Mouse (Mus musculus) spleen, adult 2 months (tissue): ENCODE measurements around the gene Lrrc8e. TPM values are rescaled to one million over a fixed set of nuclear protein-coding genes. Genes with fewer than 3 reads are reported as not detected.

Experiments
- DNase-seq, 2 experiments: peaks; one replicate each; pipeline versions ENCODE4 v3.0.0 to v3.0.0-alpha.2; 2012 to 2021; ENCODE audit warnings: low spot score in 2 of 2, low read depth in 1 of 2
- H3K27ac ChIP-seq: fragments of 200-500 bp; 2 replicates; pipeline ENCODE4 v1.5.1; 2012; ENCODE audit warnings: low read length, inconsistent platforms; ENCODE audit not compliant: insufficient read depth
- H3K27me3 ChIP-seq: fragments of 200-500 bp; 2 replicates; pipeline ENCODE4 v1.6.1; 2012; ENCODE audit warnings: mild to moderate bottlenecking, moderate library complexity, low read length, inconsistent platforms; ENCODE audit not compliant: control insufficient read depth, insufficient read depth
- H3K36me3 ChIP-seq: fragments of 200-500 bp; 2 replicates; pipeline ENCODE4 v1.6.1; 2012; ENCODE audit warnings: mild to moderate bottlenecking, low read length, inconsistent platforms; ENCODE audit not compliant: control insufficient read depth, insufficient read depth
- H3K4me1 ChIP-seq: fragments of 200-500 bp; 2 replicates; pipeline ENCODE4 v1.6.1; 2011; ENCODE audit warnings: inconsistent platforms; ENCODE audit not compliant: control insufficient read depth, insufficient read depth, insufficient read length
- H3K4me3 ChIP-seq: fragments of 200-500 bp; 2 replicates; pipeline ENCODE4 v1.5.1; 2011; ENCODE audit warnings: mild to moderate bottlenecking, inconsistent platforms; ENCODE audit not compliant: insufficient read depth, insufficient read length; ENCODE audit errors: extremely low read depth
- CTCF ChIP-seq: fragments of 200-500 bp; IDR thresholded peaks from 2 replicates; pipeline ENCODE4 v1.5.1; 2011; ENCODE audit warnings: mild to moderate bottlenecking, inconsistent platforms; ENCODE audit not compliant: insufficient read depth, insufficient read length, insufficient replicate concordance; ENCODE audit errors: extremely low read depth
- POLR2A ChIP-seq: fragments of 200-500 bp; IDR thresholded peaks from 2 replicates; pipeline ENCODE4 v1.6.1; 2011; ENCODE audit warnings: low read depth, low read length, inconsistent platforms
- whole genome bisulfite sequencing: fragments of 180-500 bp; shearing (Covaris S2); methylation state at CpG from one replicate; pipeline ENCODE4 v1.1.7; 2018; 5-methylcytosine and 5-hydroxymethylcytosine counted together
- polyA plus RNA-seq: library from polyadenylated mRNA; depleted of rRNA; stranded (reverse); fragments of >200 nt; gene quantifications from 2 replicates; pipeline ENCODE4 v1.2.3, GENCODE M21; 2012

Gene Lrrc8e
- polyA plus RNA-seq, 1 experiment, result 0.06 TPM

GRCm38 (mm10) chr8:4238434-4239192, 12.0 kb downstream of the Lrrc8e start, which contains the start of the genes Map2k7 and Gm49320:
Map2k7 (plus strand) TSS chr8:4238740.
Gm49320 (plus strand) TSS chr8:4238865.
- DNase-seq, result peak; percentile 98 to 99
- Histone ChIP-seq H3K4me1 (peaks cover 6% of the 10 kb centered on the region; the same call in 1 of the 2 replicates), H3K27me3 (no peaks in the 10 kb centered on the region), H3K36me3 (peaks cover 7% of the 10 kb centered on the region), H3K27ac (peak within 1 kb of the TSS; percentile 94), H3K4me3 (peak within 1 kb of the TSS; percentile 92)
- WGBS, result under 1% methylated on average over 70 of the region's 71 CpGs
- peak; percentile 50 for TF ChIP-seq POLR2A
- peak; percentile 38; the same call in 1 of the 2 replicates for TF ChIP-seq CTCF

GRCm38 (mm10) chr8:4239193-4239890, 12.7 kb downstream of the Lrrc8e start:
- TF ChIP-seq CTCF, result no peak
- no peak for TF ChIP-seq POLR2A
- peak overlapping the region; percentile 92 for H3K4me3 ChIP-seq
- WGBS, result 6% methylated on average over 19 of the region's 19 CpGs
- H3K27ac ChIP-seq, result peak overlapping the region; percentile 94
- no peak for DNase-seq
- no peaks in the 10 kb centered on the region for H3K27me3 ChIP-seq
- peaks cover 6% of the 10 kb centered on the region; the same call in 1 of the 2 replicates for H3K4me1 ChIP-seq
- H3K36me3 ChIP-seq, result peaks cover 14% of the 10 kb centered on the region

DNA sequence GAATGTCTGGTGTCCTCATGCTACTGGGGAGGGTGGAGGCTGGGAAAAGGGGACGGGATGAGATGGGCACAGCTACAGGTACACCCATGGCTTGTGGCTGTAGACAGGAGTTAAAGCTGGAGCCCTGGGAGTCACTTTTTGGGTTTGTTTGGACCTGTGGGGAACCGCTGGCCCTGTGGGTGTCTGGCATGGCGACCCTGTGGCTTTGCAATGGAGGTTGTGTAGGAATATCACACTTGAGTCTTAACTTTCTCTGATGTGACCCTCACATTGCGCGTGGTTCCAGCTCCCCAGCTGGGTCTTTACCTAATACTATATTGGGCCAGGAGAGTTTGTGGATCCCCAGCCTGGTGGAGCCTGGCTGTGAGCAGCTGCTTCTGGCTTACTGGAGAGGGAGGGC, 18.4 kb downstream of the Lrrc8e start:
- TF ChIP-seq POLR2A, result no peak
- no peak for TF ChIP-seq CTCF
- H3K27ac ChIP-seq, result no peak overlapping the region
- no peak for DNase-seq
- H3K4me3 ChIP-seq, result no peak overlapping the region
- H3K4me1 ChIP-seq, result peaks cover under 1% of the 10 kb centered on the region; the same call in 1 of the 2 replicates
- H3K36me3 ChIP-seq, result peaks cover 35% of the 10 kb centered on the region
- no peaks in the 10 kb centered on the region for H3K27me3 ChIP-seq
- WGBS, result 95% methylated on average over 5 of the region's 5 CpGs

GRCm38 (mm10) chr8:4245737-4246136, 19.1 kb downstream of the Lrrc8e start:
- WGBS, result 85% methylated on average over 13 of the region's 13 CpGs
- TF ChIP-seq POLR2A, result no peak
- no peak for TF ChIP-seq CTCF
- H3K4me3 ChIP-seq, result no peak overlapping the region
- DNase-seq, result no peak
- H3K27ac ChIP-seq, result no peak overlapping the region
- no peaks in the 10 kb centered on the region for H3K4me1 ChIP-seq
- no peaks in the 10 kb centered on the region for H3K27me3 ChIP-seq
- peaks cover 35% of the 10 kb centered on the region for H3K36me3 ChIP-seq

GRCm38 (mm10) chr8:4247241-4247640, 20.6 kb downstream of the Lrrc8e start:
- Histone ChIP-seq H3K27me3 (no peaks in the 10 kb centered on the region), H3K36me3 (peaks cover 35% of the 10 kb centered on the region), H3K27ac (no peak overlapping the region), H3K4me1 (no peaks in the 10 kb centered on the region), H3K4me3 (no peak overlapping the region)
- TF ChIP-seq POLR2A, result no peak
- TF ChIP-seq CTCF, result no peak
- DNase-seq, result no peak
- 85% methylated on average over 8 of the region's 8 CpGs for WGBS

- WGBS, result 92% methylated on average over 15 of the region's 15 CpGs
- H3K27me3 ChIP-seq, result no peaks in the 10 kb centered on the region
- no peak within 1 kb of the TSS for H3K4me3 ChIP-seq
- H3K4me1 ChIP-seq, result peaks cover 2% of the 10 kb centered on the region; the same call in 1 of the 2 replicates
- DNase-seq, result no peak
- peaks cover 33% of the 10 kb centered on the region for H3K36me3 ChIP-seq
- no peak within 1 kb of the TSS for H3K27ac ChIP-seq
- TF ChIP-seq CTCF (no peak), POLR2A (no peak)
Observed at GRCm38 (mm10) chr8:4247951-4248540, 21.4 kb downstream of the Lrrc8e start, which contains the start of gene Tgfbr3l. Tgfbr3l (plus strand) TSS chr8:4248214.
